Comparison of ENCODE assay signal across 11 mouse cellular contexts in genomic region chr12:103313871-103314639, GRCm38 (mm10). TPM values are rescaled to one million over a fixed set of nuclear protein-coding genes. Genes with fewer than 3 reads are reported as not detected.
DNase-seq lines count a peak whose midpoint lies in the region; ATAC-seq and TF ChIP-seq lines count a peak whose summit lies in the region.
"Had no signal": no experiment of that assay in that cellular context is flagged by ENCODE, and none has a peak within 500 bp of the region (broad histone marks: within the 10 kb centered on the region; RNA-seq: fewer than 3 reads in every experiment).

No protein-coding gene starts in this region.

- WGBS in forebrain, postnatal 0 days = 10% methylated on average over 21 of the region's 21 CpGs

- H3K4me2 ChIP-seq in forebrain, postnatal 0 days (ENCODE audit: low read depth) = peak overlapping the region; percentile 75

- TF ChIP-seq POLR2A in brain, embryonic 14.5 days (IDR thresholded peaks at IDR 0.05; ENCODE audit: borderline replicate concordance, extremely low read depth, insufficient read depth, insufficient read length, poor library complexity, severe bottlenecking) = no peak

- H3K27ac ChIP-seq in forebrain, postnatal 0 days (ENCODE audit: low read depth, low read length) = peak overlapping the region; percentile 42; the same call in 1 of the 2 replicates
- H3K27ac ChIP-seq: heart, adult 2 months had no signal

- TF ChIP-seq CTCF in brain, embryonic 14.5 days (IDR thresholded peaks at IDR 0.05; ENCODE audit: borderline replicate concordance, extremely low read depth, insufficient read depth, insufficient read length) = peak; percentile 9; the same call in 1 of the 2 replicates
- 0 out of 2 replicates have a peak, but pooled peaks have one; percentile 13 for TF ChIP-seq CTCF in forebrain, postnatal 0 days (IDR thresholded peaks at IDR 0.05; ENCODE audit: low read depth)

- no peak overlapping the region for H3K4me3 ChIP-seq in forebrain, postnatal 0 days (ENCODE audit: low read depth, low read length)
- H3K4me3 ChIP-seq: heart, adult 2 months had no signal

- no peaks in the 10 kb centered on the region for H3K36me3 ChIP-seq in forebrain, postnatal 0 days (ENCODE audit: insufficient read depth)

- peak overlapping the region; percentile 56; the same call in 1 of the 2 replicates for H3K9ac ChIP-seq in forebrain, postnatal 0 days

- no peaks in the 10 kb centered on the region for H3K27me3 ChIP-seq in forebrain, postnatal 0 days (ENCODE audit: insufficient read depth, low read length)

- ATAC-seq in cerebellum, adult (ENCODE audit: insufficient number of reproducible peaks, low FRiP score, low TSS enrichment) = no peak
- peak; percentile 61 for ATAC-seq in forebrain, postnatal 0 days

- peak; percentile 35 to 56 for DNase-seq in cerebellum, postnatal 36 days
- DNase-seq in brain, embryonic 14.5 days (ENCODE audit: low read depth) = peak; percentile 93
- peak; percentile 72 for DNase-seq in forebrain, postnatal 0 days
- DNase-seq in mesoderm, embryonic 11.5 days (ENCODE audit: low read depth, low spot score) = peak; percentile 78
- DNase-seq in spleen, postnatal 14 days (ENCODE audit: low spot score in 2 of 2) = no peak
- no peak for DNase-seq in thymus, postnatal 25 days
- no peak for DNase-seq in ovary, adult 18-20 months (ENCODE audit: low spot score)
- DNase-seq: cerebellum, adult 9-11 months had no signal

- H3K9me3 ChIP-seq in forebrain, postnatal 0 days (ENCODE audit: low read length) = no peaks in the 10 kb centered on the region

- peaks cover 11% of the 10 kb centered on the region; the same call in 1 of the 2 replicates for H3K4me1 ChIP-seq in forebrain, postnatal 0 days (ENCODE audit: insufficient read depth)

RNA-seq across cellular contexts. Expression of gene Fam181a, which starts 3.3 kb away (rescaled TPM):
- 12.3 and 16.0 TPM in 2 replicates for polyA plus RNA-seq in brain, embryonic 14.5 days (2012; rRNA removed)
- 10.0 and 10.7 TPM in 2 replicates for total RNA-seq in forebrain, postnatal 0 days (2014; rRNA removed)
- 6.9 and 9.1 TPM in 2 replicates for polyA plus RNA-seq in forebrain, postnatal 0 days (2015; fragmentation: Nextera tagmentation; extraction: Ambion mirVana)
- total RNA-seq: heart, adult 2 months had no signal
- polyA plus RNA-seq: heart, adult 2 months; lung, embryonic 16.5 days had no signal

RNA-seq across cellular contexts. Expression of gene Asb2, which starts 41.7 kb away (rescaled TPM):
- polyA plus RNA-seq in brain, embryonic 14.5 days (2012; rRNA removed) = 1.2 and 1.3 TPM in 2 replicates
- total RNA-seq in forebrain, postnatal 0 days (2014; rRNA removed) = 1.6 and 2.1 TPM in 2 replicates
- polyA plus RNA-seq in forebrain, postnatal 0 days (2015; fragmentation: Nextera tagmentation; extraction: Ambion mirVana) = 1.5 and 1.6 TPM in 2 replicates

Comparison
In these comparisons a context has a peak if more than half of its experiments do, and no peak if none do; other contexts are left out.
1. DNase-seq: peak in cerebellum, postnatal 36 days (2 of 2), brain, embryonic 14.5 days (single experiment), forebrain, postnatal 0 days (single experiment) and mesoderm, embryonic 11.5 days (single experiment); none in spleen, postnatal 14 days (0 of 2), thymus, postnatal 25 days (single experiment) and ovary, adult 18-20 months (single experiment).